Mouse (Mus musculus) heart, postnatal 10 days (tissue): Measurements from ENCODE around the gene Mrnip. TPM values are rescaled to one million over a fixed set of nuclear protein-coding genes. Genes with fewer than 3 reads are reported as not detected.

Source experiments
- DNase-seq, 2 experiments: peaks; one replicate each; pipeline ENCODE4 v3.0.0; 2021
- intact Hi-C: fragments of 180-260 bp; cut with DNase I; formaldehyde crosslinking; loops from one replicate; pipeline ENCODE4 v1.15.1; 2025
- microRNA-seq, 2 experiments: library from miRNA; unstranded; fragments of <30 nt; microRNA quantifications; one replicate each; pipeline ENCODE4 v1.2.0; 2022
- total RNA-seq, 2 experiments: library from RNA; stranded (reverse); gene quantifications; 2 replicates each; pipeline ENCODE4 v1.2.3; 2021

The Mrnip gene
- total RNA-seq, 2 experiments from 2014 or later: 6.0 TPM

GRCm38 (mm10) chr11:50238821-50239791, 64.9 kb downstream of the Mrnip start:
- DNase-seq: no peak
- intact Hi-C loops: loop anchor here (5.0 to 10.0 kb wide), 2 partner anchors 53 to 254 kb away; partner anchors contain the start of gene Maml1

DNA sequence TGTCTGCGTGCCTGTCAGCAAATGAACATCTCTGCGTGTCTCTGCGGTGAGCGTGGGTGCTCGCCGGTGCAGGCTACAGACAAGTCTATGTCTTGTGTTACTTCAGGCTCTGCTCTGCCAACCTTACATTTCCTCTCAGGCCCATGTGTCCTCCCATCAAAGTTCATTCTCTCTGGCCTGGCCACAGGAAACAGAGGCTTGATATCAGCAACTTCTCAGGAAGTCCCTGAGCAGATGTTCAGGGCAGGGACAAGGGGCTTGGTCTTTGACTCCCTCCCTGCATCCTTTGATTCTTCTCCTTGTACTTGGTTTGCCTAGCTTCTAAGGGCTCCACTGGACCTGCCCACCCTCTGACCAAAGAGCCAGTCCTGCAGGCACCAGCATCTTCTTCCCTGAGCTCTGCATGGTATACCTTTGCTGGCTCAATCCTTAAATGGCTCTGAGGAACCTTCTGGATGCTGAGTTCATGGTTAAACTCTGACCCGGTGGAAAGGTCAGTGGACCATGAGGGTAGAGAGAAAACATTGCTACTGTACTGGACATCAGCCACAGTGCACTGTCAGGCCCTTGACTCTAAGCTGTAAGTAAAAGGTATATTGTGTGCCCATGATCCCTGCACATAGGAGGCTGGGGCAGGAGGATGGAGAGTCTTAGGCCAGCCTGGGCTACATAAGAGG, 66.1 kb downstream of the Mrnip start:
- intact Hi-C loops: no loop called here
- DNase-seq: no peak

- no peak for DNase-seq
Measured at GRCm38 (mm10) chr11:50243926-50244325, 69.7 kb downstream of the Mrnip start.

DNA sequence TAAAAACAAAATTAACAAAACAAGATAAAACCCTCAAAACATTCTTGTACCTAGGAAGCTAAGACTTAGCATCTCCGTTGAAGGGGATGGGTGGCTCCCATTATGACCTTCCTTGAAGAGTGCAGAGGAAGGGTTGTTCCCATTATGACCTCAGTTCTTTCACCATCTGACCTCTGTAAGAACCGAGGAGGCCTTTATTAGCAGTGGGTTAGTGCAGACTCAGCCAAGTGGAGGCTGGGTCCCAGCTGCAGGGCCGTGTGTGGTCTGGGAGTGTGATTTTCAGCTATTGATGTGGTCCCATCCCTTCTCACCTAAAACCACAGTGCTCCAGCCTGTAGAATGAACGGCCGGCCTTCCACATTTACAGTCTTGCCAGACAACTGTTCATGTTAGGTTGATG, 71.0 kb downstream of the Mrnip start:
- intact Hi-C loops: no loop called here
- DNase-seq: no peak

More at GRCm38 (mm10) chr11:50243926-50244325, 69.7 kb downstream of the Mrnip start:
- intact Hi-C loops: no loop called here

DNA sequence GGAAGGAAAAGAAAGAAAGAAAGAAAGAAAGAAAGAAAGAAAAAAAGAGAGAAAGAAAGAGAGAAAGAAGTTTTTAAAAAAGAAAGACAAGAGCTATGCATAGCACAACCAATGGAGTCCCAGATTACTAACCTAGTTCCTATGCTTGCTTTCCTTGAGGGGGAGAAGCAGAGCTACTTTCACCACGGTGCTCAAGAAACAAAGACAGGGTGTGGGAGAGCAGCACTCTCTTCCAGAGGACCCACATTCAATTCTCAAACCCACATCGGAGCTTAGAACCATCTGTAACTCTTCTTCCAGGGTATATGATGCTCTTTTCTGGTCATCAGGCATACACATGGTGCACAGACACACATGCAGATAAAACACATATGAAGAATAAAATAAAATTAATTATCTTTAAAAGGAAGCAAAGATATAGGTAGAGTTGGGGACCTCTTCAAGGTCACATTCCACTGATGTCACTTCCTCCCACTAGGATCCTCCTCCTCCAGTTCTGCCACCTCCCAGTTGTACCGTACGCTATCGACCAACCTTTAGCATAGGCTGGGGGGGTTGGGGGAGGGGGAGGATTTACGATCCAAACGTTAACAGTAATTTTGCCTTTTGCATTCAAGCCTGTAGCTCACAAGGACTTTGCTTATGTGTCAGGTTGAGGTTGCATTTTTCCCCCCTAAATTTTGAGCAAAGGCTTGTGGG, 74.4 kb downstream of the Mrnip start:
- intact Hi-C loops: no loop called here
- no peak for DNase-seq

Small RNA genes within 50 kb of the gene (microRNA-seq; reads per million reads assigned to microRNA genes)
- 0.47 to 0.70 reads per million in 2 experiments for gene Mir6919

Other genes with a start within 250 kb of the Mrnip start
- gene Rnf130, start 149.1 kb upstream of the Mrnip start, total RNA-seq: 10 to 100 TPM; 48.8 to 56.2 TPM
- gene Tbc1d9b, start 43.0 kb upstream of the Mrnip start, total RNA-seq: 10 to 100 TPM; 44.5 to 48.6 TPM
- 100 to 1,000 TPM; 239 to 247 TPM for gene Sqstm1, start 36.4 kb downstream of the Mrnip start, total RNA-seq
- gene Mgat4b, start 36.4 kb downstream of the Mrnip start, total RNA-seq: 100 to 1,000 TPM; 122 to 127 TPM
- 1 to 10 TPM; 5.0 to 5.9 TPM for gene Ltc4s, start 64.2 kb downstream of the Mrnip start, total RNA-seq
- 10 to 100 TPM; 19.2 to 20.3 TPM for gene Maml1, start 117.9 kb downstream of the Mrnip start, total RNA-seq
- gene Canx, start 151.2 kb downstream of the Mrnip start, total RNA-seq: 100 to 1,000 TPM; 270 to 302 TPM
- not detected for gene Cby3, start 180.0 kb downstream of the Mrnip start, total RNA-seq
- 100 to 1,000 TPM; 154 to 182 TPM for gene Hnrnph1, start 202.5 kb downstream of the Mrnip start, total RNA-seq